Mouse (Mus musculus) stomach, postnatal 0 days (tissue): ENCODE measurements around the gene Cd109. TPM values are rescaled to one million over a fixed set of nuclear protein-coding genes. Genes with fewer than 3 reads are reported as not detected.

ENCODE experiments used
- ATAC-seq: fragments of 200-750 bp; cut with Nextera tagmentation; 2 replicates; pipeline ENCODE4 v1.8.0; 2017; ENCODE audit not compliant: low FRiP score, low TSS enrichment
- DNase-seq: peaks from one replicate; pipeline ENCODE4 v3.0.0-alpha.2; 2016; ENCODE audit warnings: low spot score
- H3K27ac ChIP-seq: fragments of 300-500 bp; sonication (generic); replicated peaks from 2 replicates; pipeline ENCODE4 v1.5.1; 2014; ENCODE audit warnings: mild to moderate bottlenecking, control low read depth
- H3K27me3 ChIP-seq: fragments of 300-500 bp; sonication (generic); 2 replicates; pipeline ENCODE4 v1.6.1; 2014; ENCODE audit warnings: low read length; ENCODE audit not compliant: control insufficient read depth, insufficient read depth
- H3K36me3 ChIP-seq: fragments of 300-500 bp; sonication (generic); 2 replicates; pipeline ENCODE4 v1.6.1; 2014; ENCODE audit warnings: low read length, mixed read lengths; ENCODE audit not compliant: control insufficient read depth, insufficient read depth
- H3K4me1 ChIP-seq: fragments of 300-500 bp; sonication (generic); replicated peaks from 2 replicates; pipeline ENCODE4 v1.6.1; 2014; ENCODE audit warnings: antibody characterized with exemption; ENCODE audit not compliant: control insufficient read depth, insufficient read depth
- H3K4me2 ChIP-seq: fragments of 300-500 bp; sonication (generic); replicated peaks from 2 replicates; pipeline ENCODE4 v1.6.1; 2014; ENCODE audit warnings: low read depth, mild to moderate bottlenecking, control low read depth, moderate library complexity
- H3K4me3 ChIP-seq: fragments of 300-500 bp; sonication (generic); 2 replicates; pipeline ENCODE4 v1.5.1; 2014; ENCODE audit warnings: low read depth, low read length, control low read depth
- H3K9ac ChIP-seq: fragments of 300-500 bp; sonication (generic); 2 replicates; pipeline ENCODE4 v1.6.1; 2014; ENCODE audit warnings: mild to moderate bottlenecking, low read length, control low read depth, mixed read lengths
- H3K9me3 ChIP-seq: fragments of 300-500 bp; sonication (generic); 2 replicates; pipeline ENCODE4 v1.6.1; 2016; ENCODE audit warnings: low read length; ENCODE audit not compliant: control insufficient read depth
- CTCF ChIP-seq: IDR thresholded peaks from 2 replicates; pipeline ENCODE4 v1.5.1; 2016; ENCODE audit warnings: antibody characterized with exemption, low read depth, mild to moderate bottlenecking, moderate library complexity
- EP300 ChIP-seq: optimal IDR thresholded peaks from 2 replicates; pipeline ENCODE3; 2016; ENCODE audit warnings: antibody characterized with exemption
- WGBS: fragments of 180-500 bp; shearing (Covaris S2); extraction: QIAGEN DNeasy Blood & Tissue Kit; methylation state at CpG from one replicate; pipeline ENCODE4 v1.1.7; 2014; 5-methylcytosine and 5-hydroxymethylcytosine counted together
- polyA plus RNA-seq: library from polyadenylated mRNA; unstranded; fragments of >200 nt; fragmentation: Nextera tagmentation; extraction: Ambion mirVana; gene quantifications from 2 replicates; pipeline ENCODE4 v1.2.1, GENCODE M21; 2015

Cd109 gene
- polyA plus RNA-seq, 1 experiment from 2014 or later, result 13.5 TPM

DNA sequence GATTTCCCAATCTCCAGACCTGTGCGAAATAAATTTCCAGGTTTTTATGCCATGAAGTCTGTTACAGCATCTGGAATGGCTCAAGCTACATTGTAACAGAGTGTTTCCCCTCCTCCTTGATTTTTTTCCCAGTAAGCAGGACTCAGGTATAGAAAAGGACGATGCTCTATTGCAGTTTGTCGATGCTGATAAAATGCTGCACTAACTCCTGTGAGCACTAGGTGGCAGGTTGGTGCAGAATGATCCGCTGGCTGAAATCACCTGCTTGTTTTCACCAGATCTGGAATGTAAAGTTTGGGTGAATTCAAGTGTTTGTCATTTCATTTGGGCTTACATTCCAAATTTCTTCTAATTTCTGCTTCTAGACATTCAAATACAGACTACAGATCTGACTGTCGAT, 18.5 kb upstream of the Cd109 start:
- Histone ChIP-seq H3K9me3 (no peaks in the 10 kb centered on the region), H3K4me2 (no peak overlapping the region), H3K27ac (no peak overlapping the region), H3K4me1 (no peaks in the 10 kb centered on the region), H3K36me3 (no peaks in the 10 kb centered on the region), H3K4me3 (no peak overlapping the region), H3K9ac (no peak overlapping the region), H3K27me3 (no peaks in the 10 kb centered on the region)
- TF ChIP-seq EP300 (no peak), CTCF (peak; percentile 86)
- ATAC-seq (no peak), DNase-seq (peak; percentile 34)
- 3% methylated on average over 5 of the region's 5 CpGs for WGBS

- Histone ChIP-seq H3K27ac (no peak overlapping the region), H3K4me2 (no peak overlapping the region), H3K4me3 (no peak overlapping the region), H3K36me3 (no peaks in the 10 kb centered on the region), H3K27me3 (no peaks in the 10 kb centered on the region), H3K9ac (no peak overlapping the region), H3K9me3 (no peaks in the 10 kb centered on the region), H3K4me1 (no peaks in the 10 kb centered on the region)
- TF ChIP-seq CTCF (no peak), EP300 (no peak)
- ATAC-seq, result no peak
- no peak for DNase-seq
- WGBS, result 56% methylated on average over 5 of the region's 5 CpGs
These were observed 15.4 kb upstream of the Cd109 start for GRCm38 (mm10) chr9:78599927-78600326.

DNA sequence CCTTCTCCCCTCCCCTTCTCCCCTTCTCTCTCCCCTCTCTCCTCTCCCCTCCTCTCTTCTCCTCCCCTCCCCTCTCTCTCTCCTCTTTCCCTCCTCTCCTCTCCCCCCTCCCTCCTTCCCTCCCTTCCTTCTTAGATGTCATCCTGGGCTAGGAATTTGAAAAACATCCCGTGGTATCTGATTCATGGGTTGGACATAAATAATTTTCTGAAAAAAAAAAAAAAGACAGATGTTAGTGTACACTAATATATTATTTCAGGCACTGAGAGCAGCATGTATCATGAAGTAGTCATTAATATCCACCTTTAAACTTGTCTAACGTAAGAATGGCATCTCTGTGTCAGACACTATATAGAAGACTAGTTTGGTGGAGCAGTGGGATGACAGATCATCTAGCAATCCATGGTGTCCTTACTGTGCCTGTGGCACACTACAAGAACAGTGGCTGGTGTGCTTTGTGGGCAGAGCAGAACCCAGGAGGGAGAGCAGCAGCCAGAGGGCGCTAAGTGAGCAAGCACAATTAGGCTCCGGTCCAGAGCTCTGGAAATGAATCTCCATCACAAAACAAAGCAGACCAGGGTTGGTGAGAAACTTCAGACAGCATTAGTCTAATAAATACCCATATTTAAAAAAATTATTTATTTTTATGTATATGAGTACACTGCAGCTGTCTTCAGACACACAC, 14.2 kb upstream of the Cd109 start:
- Histone ChIP-seq H3K36me3 (no peaks in the 10 kb centered on the region), H3K9ac (no peak overlapping the region), H3K9me3 (no peaks in the 10 kb centered on the region), H3K4me2 (no peak overlapping the region), H3K4me3 (no peak overlapping the region), H3K4me1 (no peaks in the 10 kb centered on the region), H3K27ac (no peak overlapping the region), H3K27me3 (no peaks in the 10 kb centered on the region)
- no peak for TF ChIP-seq EP300
- peak; percentile 69 for TF ChIP-seq CTCF
- no peak for ATAC-seq
- WGBS, result 46% methylated on average over 4 of the region's 4 CpGs
- DNase-seq, result no peak

DNA sequence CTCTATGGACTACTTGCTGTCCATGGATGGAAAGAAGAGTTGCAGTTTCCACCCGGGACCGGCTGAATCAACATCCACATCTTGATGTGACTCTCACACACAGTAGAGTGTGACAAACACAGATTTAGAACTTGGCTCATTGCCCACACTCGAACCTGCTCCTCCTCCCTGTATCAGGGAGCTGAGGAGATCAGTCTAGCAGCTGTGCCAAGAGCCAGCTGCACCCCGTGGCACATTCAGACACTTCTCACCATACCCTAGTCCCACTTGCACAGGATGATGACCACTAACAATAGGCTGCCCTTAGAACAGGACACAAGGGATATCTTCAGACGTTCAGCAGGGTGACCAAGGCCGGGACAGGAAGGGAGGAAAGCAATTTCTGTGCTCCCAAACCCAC, 1.1 kb upstream of the Cd109 start:
- H3K9me3 ChIP-seq, result no peaks in the 10 kb centered on the region
- no peak overlapping the region for H3K27ac ChIP-seq
- ATAC-seq (no peak), DNase-seq (no peak)
- no peak for TF ChIP-seq CTCF
- TF ChIP-seq EP300, result no peak
- no peak overlapping the region for H3K4me2 ChIP-seq
- H3K4me1 ChIP-seq, result no peaks in the 10 kb centered on the region
- H3K36me3 ChIP-seq, result no peaks in the 10 kb centered on the region
- no peak overlapping the region for H3K9ac ChIP-seq
- H3K4me3 ChIP-seq, result no peak overlapping the region
- 46% methylated on average over 6 of the region's 6 CpGs for WGBS
- H3K27me3 ChIP-seq, result no peaks in the 10 kb centered on the region

DNA sequence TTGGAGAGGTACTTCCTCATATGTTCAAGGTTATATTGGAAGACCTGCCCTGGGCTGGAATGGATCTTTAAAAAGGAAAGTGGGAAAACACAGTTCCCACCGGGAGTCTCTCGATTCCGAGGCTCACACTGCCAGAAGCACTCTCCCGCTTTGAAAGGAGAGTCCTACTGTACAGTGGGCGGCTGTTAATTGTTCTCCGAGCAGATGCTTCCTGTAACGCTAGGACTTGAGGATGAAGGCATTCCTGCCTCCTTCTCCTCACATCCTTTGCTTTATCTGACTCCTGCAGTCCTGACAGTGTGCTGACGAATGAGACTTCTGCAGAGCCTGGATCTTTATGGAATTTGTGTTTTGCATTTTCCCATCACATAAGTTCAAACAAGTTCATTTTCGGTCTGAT, 3.9 kb downstream of the Cd109 start:
- Histone ChIP-seq H3K9ac (no peak overlapping the region), H3K4me3 (no peak overlapping the region), H3K27me3 (no peaks in the 10 kb centered on the region), H3K9me3 (no peaks in the 10 kb centered on the region), H3K4me2 (no peak overlapping the region), H3K4me1 (no peaks in the 10 kb centered on the region), H3K27ac (no peak overlapping the region), H3K36me3 (no peaks in the 10 kb centered on the region)
- no peak for DNase-seq
- ATAC-seq, result no peak
- no peak for TF ChIP-seq EP300
- TF ChIP-seq CTCF, result no peak
- 71% methylated on average over 9 of the region's 9 CpGs for WGBS

DNA sequence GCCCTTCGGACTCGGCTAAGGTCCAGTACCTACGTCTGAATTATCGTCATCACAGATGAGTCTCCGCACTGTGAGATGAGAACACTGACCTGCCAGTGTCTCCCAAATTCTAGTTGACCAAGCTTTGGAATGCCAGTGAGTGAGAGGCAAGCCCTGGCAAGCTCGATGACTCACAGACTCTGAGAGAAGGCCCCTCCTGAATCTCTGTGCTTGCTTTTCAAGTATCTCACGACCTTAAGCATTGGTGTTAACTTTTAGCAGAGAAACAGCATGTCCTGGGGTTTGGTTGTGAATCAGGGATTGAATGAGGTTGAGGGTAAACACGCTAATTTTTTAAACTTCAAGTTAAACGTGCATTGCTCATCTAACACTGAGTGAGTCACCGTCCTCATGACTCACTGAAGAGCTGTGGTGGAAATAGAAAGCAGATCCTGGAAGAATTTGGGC, 8.0 kb downstream of the Cd109 start:
- Histone ChIP-seq H3K4me3 (no peak overlapping the region), H3K4me1 (no peaks in the 10 kb centered on the region), H3K27ac (peak overlapping the region; percentile 67; the same call in 1 of the 2 replicates), H3K9ac (no peak overlapping the region), H3K36me3 (no peaks in the 10 kb centered on the region), H3K9me3 (no peaks in the 10 kb centered on the region), H3K27me3 (no peaks in the 10 kb centered on the region), H3K4me2 (no peak overlapping the region)
- 54% methylated on average over 10 of the region's 10 CpGs for WGBS
- DNase-seq, result no peak
- peak; percentile 69; the same call in 1 of the 2 replicates for ATAC-seq
- TF ChIP-seq CTCF (no peak), EP300 (peak; percentile 69)
